Mouse (Mus musculus) lung, adult 18-20 months (tissue): ENCODE data around the gene Prr14.
"Not testable (repeated sequence)": the region's sequence is repeated elsewhere in the genome, so short reads cannot be mapped to it uniquely, and the experiment has no call there.

Experiments
- DNase-seq, 2 experiments: peaks; one replicate each; pipeline ENCODE4 v3.0.0; 2022; ENCODE audit warnings: mixed read lengths in 2 of 2

Gene Prr14

DNA sequence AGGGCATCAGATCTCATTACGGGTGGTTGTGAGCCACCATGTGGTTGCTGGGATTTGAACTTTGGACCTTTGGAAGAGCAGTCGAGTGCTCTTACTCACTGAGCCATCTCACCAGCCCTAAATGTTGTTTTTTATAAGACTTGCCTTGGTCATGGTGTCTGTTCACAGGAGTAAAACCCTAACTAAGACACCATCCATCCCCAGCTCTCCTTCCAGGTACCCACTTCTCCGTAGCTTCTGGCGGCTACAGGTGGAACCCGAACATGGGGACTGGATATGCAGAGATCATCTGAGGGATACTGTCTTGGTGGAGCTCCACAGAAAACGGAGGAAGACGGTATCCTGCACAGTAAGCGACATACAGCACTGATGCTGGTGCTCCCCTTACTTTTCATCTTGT is at the start of gene Prr14:
Prr14 (plus strand) TSS at position 301 of the 400 bp plus-strand sequence.
- DNase-seq = not testable (repeated sequence)

DNA sequence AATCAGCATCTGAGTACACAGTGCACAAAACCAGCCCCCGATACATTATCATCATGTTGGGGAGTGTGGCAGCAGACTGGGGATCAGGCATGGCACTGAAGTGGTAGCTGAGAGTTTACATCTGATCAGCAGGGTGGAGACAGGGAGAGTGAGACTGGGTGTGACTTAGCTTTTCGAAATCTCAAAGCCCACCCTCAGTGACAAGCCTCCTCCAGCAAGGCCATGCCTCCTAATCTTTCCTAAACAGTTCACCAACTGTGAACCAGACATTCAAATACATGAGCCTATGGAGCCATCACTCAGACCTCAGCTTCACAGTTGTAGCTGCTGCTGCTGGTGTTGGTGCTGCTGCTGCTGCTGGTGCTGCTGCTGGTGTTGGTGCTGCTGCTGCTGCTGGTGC is 48.0 kb upstream of the Prr14 start:
- DNase-seq = no peak

DNA sequence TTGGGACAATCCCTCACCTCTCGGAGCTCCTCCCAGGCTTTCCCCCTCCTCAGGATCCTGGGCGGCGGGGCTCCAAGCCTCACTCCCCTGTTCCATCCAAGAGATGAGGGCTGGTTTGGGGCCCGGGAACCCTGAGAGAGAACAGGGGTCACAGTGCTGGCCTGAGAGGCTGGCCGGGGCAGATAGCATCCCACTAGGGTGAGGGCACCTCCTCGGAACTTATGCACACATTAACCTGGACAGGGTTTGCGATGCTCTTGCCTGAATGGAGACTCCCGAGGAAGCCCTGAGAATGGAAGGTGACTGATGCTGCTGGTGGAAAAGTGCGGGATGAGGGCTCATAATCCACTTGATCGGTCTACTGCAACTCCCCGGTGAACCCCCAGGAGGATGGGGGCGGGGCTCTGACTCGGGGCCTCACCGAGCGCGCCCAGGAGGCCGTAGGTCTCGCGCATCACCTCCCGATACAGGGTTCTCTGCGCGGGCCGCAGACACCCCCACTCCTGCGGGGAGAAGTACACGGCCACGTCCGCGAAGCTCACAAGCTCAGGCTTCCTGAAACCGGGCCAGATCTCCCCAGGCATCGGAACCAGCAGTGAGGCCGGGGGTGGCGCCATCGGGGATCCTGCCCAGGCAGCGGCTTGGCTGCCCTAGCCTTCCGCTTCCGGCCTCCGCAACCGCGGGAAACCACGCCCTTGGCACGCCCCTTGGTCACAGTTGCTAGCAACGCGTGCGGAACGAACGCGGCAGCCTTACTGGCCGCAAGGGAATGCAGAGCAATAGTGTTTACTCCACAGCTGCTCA is 37.8 kb upstream of the Prr14 start, which contains the start of gene Zfp688:
Zfp688 (minus strand) TSS at position 681 of the 804 bp plus-strand sequence.
- DNase-seq = peak; percentile 97

DNA sequence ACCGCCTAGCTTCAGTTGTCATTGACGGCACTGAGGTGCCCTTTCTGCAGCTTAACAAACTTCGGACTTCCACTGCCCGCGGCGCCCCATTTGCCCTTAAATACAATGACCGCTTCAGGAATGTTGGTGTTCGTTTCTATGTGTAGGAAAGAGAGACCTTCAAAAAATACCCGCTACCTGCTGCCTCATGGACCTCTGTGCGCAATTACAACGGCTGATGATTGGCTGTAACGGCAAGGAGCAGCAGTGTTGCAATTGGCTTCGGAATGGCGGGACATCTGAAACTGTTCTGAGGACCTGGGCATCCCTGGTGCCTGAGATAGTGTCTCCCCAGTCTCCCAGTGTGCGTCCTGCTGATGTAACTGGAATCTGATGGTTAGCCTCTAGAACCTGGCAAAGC is 37.2 kb upstream of the Prr14 start:
- peak; percentile 30 to 39 for DNase-seq

DNA sequence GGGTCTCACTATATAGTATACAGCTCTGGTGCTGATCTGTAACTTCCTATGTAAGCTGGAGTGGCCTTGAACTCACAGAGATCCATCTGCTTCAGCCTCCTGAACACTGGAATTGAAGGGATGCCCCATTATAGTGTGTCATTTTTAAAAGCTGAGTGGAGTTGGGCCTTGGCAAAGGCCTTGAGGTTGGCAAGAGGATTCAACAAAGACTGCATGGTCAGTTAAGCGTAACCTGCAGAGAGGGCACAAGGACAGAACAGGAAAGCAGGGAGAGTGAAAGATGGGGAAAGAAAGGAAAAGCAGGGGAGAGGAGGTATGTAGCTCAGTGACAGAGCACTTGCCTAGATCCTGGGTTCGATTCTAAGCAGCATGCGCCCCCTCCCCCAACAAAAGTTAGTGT is 34.1 kb upstream of the Prr14 start:
- no peak for DNase-seq

DNA sequence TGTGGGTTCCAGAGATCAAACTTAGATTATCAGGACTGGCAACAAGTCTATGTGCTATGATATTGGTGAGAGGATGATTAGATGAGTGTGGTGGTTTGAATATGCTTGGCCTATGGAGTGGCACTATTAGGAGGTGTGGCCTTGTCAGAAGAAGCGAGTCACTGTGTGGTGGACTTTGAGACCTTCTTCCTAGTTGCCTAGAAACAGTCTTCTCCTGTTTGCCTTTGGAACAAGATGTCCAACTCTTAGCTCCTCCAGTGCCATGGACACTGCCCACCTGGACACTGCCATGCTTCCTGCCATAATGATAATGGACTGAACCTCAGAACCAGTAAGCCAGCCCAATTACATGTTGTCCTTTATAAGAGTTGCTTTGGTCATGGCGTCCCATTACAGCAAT is 33.5 kb upstream of the Prr14 start:
- no peak for DNase-seq

DNA sequence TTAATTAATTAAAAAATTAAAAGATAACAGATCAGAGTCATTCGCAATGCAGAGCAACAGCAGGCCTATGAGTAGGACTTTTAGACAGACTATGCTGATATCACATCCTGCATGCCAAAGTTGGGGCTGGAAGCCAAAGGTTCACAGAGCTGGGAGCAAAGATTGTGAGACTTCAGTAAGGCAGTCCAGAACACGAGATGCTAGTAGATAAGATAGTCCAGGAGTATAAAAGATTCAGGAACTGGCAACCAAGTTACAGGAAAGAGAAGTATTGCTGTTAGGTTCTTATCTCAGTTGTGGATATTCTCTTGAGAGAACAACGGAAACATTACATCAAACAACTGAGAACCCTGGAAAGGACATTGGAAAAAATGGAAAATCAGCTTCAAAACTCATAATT is 33.1 kb upstream of the Prr14 start:
- DNase-seq = peak; percentile 54 to 73

DNA sequence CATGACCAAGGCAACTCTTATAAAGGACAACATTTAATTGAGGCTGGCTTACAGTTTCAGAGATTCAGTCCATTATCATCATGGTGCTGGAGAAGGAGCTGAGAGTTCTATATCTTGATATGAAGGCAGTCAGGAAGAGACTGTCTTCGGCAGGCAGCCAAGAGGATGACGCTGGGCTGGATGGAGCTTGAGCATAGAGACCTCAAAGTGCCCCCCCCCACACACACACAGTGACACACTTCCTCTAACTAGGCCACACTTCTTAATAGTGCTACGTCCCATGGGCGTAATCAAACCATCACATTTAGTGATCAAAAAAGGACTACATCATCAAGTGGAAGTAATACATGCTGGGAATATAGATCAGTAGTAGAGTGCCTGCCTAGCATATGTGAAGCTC is 24.2 kb upstream of the Prr14 start:
- DNase-seq = no peak

DNA sequence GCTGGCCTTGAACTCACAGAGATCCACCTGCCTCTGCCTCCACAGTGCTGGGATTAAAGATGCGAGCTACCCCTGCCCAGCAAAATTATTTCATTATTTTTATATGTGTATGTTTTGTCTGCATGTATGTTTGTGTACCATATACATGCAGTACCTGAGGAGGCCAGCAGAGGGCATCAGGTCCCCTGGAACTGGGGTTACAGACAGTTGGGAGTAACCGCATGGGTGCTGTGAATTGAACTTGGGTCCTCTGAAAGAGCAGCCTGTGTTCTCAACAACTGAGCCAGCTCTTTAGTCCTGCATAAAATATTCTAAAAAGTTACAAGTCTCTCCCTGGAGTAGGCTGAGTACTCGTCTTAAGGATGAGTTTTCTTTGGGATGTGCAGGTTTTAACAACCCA is 21.7 kb upstream of the Prr14 start:
- DNase-seq = no peak

DNA sequence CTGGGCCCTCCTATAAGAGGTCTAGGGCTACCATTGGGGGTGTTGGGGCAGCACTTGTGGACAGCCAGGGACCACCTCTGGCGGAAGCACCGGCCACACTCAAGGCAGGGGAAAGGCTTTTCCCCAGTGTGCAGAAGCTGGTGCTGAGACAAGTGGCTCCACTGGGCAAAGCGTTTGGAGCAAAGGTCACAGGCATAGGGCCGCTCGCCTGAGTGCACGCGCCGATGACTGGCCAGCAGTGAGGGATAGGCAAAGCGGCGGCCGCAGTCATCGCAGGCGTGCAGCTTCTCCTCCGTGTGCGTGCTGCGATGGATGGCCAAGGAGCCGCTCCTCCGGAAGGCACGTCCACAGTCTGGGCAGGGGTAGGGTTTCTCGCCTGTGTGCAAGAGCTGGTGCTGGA is 15.4 kb upstream of the Prr14 start:
- no peak for DNase-seq

DNA sequence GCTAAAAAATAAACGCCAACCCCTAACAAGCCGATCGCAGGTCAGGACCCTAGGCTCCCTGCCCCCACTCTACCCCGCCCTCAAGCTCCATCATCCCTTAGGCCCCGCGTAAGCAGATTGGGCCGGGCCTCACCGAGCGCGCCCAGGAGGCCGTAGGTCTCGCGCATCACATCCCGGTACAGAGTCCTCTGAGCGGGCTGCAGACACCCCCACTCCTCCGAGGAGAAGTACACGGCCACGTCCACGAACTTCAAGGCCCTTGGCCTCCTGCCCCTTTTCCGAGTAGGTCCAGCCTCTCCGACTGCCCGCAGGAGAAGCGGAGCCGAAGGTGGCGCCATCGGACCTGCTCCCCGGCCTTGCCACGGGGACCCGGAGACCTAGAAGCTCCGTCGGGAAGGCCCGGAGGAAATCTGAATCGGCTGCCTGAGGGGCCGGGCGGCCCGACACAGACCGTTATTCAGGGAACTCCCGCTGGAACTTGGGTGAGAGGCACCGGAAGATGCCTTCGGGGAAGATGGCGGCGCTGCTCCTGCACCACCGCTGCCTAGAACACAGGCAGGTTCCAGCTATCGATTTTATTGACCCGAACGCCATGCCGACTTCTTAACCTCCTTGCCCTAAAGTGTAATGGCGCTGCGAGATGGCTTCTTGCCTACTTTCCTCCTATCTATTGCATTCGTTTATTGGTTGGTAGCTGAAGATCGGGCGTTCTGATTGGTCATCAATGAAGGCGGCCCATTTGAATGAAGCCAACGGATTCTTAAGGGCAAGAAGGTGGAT is 10.7 kb upstream of the Prr14 start, which contains the start of gene Zfp689:
Zfp689 (minus strand) TSS at position 638 of the 780 bp plus-strand sequence.
- peak; percentile 95 to 97 for DNase-seq

DNA sequence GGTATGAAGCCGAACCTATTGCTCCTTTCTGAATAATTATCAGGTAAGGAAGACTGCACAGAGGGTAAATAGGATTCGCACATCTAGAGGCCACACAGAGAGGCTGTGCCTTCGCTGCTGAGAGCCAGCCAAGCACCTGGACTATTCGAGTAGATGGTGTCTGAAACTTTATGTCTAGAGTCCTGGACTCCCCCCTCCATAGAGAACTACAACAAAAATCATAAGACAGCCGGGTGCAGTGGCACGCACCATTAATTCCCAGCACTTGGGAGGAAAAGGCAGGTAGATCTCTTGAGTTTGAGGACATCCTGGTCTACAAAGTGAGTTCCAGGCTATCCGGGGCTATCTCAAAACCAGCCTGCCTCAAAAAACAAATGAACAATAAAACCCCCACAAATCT is 9.4 kb upstream of the Prr14 start:
- no peak for DNase-seq

DNA sequence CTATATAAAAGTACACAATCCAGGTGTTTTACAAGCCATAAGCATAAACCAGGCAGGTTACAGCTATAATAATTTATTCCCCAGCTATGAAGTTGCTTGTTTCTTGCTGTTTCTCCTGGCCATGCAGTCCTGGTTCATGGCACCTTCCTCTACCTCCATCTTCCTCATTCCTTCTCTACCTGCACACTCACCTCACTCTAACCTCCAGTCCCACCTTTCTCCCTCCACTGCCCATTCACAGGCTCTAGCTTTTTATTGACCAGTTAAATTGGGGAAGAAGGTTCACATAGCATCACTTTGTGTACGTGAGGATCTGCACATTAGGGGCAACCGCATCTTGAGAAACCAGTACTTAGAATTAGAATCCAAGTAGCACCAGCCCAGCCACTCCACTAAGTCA is 6.4 kb upstream of the Prr14 start:
- DNase-seq = no peak

DNA sequence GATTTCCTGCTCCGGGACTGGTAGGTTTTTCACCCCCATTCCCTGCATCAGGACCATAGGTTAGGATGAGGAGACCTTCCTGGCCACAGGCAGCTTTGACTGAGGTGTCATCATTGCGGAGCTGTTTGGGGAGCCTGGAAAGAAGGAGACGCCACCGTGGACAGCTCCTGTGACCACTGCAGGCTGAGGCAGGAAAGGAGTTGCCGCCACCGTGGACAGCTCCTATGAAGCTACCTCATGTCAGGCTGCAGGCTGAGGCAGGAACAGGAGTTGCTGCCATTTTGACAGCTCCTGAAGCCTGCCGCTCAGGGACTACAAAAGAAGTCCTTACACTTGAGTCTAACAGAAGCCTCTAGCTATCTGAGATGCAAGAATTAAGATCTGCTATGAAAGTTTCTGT is 4.5 kb upstream of the Prr14 start:
- no peak for DNase-seq

DNA sequence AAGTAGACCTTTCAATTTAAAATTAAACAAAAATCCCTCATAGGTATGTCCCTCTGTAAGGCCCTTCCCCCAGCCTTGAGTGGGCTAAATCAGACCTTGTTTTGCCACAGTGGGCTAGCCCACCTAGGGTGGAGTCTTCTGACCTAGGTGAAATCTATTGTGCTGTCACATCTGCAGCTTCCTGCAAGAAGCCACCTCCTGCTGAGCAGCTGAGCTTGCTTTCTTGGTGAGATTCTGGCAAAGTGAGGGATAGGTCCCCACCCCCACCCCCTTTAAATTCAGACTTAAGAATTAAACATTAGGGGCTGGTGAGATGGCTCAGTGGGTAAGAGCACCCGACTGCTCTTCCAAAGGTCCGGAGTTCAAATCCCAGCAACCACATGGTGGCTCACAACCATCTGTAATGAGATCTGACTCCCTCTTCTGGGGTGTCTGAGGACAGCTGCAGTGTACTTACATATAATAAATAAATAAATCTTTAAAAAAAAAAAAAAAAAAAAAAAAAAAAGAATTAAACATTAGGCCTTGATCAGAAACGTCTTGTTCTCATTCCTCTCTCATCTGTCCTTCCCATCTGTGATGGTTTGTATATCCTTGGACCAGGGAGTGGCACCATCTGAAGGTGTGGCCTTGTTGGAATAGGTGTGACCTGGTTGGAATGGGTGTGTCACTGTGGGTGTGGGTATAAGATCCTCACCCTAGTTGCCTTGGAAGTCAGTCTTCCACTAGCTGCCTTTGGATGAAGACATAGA is 864 bp upstream of the Prr14 start:
- not testable (repeated sequence) for DNase-seq

DNA sequence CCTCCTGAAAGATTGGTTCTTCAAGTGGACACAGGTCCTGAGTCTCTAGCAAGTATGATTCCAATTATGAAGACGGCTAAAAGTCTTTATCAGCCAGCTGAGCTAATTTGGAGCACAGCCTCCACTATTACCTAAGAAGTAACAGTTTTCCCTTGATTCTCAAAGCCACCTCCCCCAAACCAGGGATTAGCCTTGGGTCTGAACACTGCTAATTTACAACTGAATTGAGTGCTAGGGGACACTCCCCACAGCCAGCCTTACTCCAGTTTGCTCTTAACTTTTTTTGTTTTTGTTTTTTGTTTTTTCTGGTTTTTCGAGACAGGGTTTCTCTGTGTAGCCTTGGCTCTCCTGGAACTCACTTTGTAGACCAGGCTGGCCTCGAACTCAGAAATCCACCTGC is 5.8 kb downstream of the Prr14 start:
- no peak for DNase-seq

DNA sequence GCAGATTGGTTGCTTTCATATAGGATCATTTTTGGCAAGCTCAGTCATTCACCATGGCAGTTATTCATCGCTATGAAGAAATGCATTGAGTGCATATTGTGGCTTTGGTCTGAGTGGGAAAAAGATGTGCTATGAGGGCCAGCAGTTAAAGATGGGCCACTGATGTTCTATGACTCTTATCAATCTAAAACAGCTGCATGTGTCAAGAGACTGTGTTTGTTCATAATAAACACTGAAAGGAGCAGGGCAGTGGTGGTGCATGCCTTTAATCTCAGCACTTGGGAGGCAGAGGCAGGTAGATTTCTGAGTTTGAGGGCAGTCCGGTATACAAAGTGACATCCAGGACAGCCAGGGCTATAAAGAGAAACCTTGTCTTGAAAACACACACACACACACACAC is 6.3 kb downstream of the Prr14 start:
- DNase-seq = not testable (repeated sequence)

DNA sequence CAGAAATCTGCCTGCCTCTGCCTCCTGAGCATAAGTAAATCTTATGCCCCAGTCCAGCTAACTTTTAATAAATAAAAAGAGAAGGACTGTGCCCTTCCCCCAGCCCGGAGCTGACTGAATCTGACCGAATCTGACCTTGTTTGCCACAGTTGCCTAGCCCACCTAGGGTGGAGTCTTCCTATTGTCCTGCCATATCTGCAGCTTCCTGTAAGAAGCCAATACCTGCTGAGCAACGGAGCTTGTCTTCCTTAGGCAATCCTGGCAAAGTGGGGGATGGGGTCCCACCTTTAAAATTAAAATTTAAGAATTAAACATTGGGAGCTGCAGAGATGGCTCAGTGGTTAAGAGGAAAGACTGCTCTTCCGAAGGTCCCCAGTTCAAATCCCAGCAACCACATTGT is 7.2 kb downstream of the Prr14 start:
- DNase-seq = no peak

DNA sequence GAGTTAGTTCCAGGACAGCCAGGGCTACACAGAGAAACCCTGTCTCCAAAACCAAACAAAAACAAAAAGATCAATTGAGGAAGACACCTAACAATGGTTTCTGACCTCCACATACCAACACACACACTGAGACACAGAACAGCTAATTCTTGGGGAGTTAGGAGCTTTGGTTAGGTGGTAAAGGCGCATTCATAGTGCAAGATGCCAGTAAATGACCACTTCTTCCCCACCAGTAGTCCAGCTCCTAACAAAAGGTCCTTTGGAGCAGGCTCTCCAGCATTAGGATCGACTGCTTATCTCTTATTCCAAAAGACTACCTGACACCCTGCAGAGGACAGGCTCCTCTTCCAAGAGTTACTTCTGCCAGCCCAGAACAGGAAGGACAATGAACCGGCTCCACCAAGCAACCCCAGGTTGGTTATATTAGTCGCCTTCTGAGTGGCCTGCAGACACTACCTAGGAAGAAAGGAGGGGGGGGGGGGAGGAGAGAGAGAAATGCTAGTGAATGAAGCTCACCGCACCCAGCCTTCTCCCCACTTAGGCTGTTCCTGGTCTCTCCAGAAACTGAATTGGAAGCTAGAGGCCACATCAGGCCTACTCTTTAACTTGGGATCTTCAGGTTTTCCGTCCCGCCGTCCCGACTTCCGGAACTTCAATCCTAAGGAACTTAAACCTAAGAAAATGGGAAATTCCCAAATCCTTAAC is 10.8 kb downstream of the Prr14 start:
- peak; percentile 24 to 28 for DNase-seq

DNA sequence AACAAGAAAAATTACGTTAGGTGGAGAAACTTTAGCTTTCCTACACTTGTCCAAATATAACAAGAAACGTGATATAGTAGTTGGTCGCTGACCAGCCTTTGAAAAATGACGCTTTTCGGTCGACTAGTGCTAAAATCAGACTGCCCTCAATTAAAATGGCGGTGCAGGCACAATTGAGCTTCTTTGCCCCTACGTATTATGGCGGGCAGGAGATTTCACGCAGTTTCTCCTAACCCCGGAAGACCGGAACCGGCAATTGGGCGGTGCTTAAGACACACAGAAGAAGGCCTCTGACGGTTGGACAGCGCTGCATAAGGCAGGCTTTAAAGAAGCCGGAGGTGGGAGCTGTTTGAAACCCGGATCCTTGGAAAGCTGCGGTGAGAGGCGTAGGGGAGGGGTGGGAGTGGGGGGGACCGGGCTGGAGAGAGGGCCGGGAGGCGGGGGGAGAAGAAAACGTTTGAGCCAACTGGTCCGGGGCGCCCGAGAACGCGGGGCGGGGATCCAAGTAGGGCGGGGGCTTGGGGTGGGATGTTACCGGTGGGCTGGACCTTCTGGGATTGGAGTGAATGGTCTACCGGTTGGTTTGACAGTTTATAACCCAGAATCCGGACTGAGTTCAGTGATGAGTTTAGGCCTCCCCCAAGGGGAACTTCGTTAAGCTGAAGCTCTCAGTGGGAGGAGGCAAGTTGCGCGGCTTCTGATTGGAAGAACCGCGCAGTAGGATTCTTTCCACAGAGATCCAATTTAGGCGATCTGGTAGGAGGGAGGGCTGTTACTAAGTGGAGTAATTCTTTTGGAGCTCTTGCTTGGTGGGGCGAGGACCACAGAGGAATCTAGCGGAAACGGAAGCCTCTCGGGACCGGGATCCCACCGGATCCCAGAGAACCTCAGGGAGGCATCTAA is 11.6 kb downstream of the Prr14 start:
- peak; percentile 95 to 96 for DNase-seq

DNA sequence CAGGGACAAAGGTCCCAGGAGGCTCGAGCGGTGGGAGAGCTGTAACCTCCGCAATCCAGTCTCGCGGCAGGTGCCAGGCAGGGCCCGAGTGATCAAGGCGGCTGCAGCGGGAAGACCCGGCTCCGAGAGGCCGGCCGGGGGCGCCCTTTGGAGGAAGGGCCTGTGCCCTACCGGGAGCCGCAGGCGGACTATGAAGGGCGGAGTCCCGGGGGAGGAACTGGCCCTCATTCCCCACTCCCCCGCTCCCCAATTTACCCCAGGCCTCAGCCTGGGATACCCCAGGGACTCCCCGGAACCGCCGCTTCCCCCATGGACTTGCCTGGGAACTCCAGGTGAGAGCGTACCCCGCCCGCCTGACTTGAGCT is 12.2 kb downstream of the Prr14 start:
- DNase-seq = no peak

DNA sequence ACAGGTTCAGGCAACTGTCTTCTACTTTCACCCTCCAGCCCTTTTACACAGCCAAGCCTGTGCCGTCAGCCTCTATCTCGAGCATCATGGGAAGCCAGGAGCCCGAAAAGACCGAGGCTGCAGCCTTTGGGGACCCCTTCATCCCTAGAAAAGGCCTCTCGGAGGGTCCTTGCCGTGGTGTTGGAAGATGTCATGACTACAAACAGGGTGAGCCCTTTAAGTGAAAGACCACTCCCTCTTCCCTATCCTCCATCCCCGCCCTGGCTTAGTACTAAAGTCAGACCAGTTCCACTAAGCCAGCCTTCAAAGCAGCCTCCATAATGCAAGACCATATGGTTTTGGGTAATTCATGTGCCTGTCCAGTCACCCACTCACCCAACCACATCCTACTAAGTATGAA is 12.6 kb downstream of the Prr14 start:
- no peak for DNase-seq
